Mouse (Mus musculus): ENCODE results near the gene Gm20696. TPM values are rescaled to one million over a fixed set of nuclear protein-coding genes. Genes with fewer than 3 reads are reported as not detected.

The Gm20696 gene
- polyA plus RNA-seq, 1 experiment = 1.7 TPM

DNA sequence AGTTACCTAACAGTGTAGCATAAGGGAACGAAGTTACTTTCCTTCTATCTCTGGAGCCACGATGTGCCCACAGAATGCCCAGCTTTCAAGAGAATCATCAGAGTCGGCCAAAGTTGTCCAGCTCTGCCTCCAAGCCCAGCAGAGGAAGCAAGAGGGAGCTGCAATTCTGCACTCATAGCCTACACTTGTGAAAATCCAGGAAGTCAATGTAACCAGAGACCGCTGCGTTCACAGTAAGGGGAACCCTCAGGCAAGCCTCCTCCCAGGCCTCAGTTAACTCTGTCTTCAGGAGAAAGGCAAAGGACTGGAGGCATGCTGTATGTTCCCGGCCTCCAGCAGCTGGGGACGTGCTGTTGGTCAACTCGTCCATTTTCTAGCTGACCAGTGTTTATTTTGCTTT, 693 bp upstream of the Gm20696 start:
- Histone ChIP-seq H3K4me1 (ENCODE audit: control insufficient read depth, insufficient read depth, insufficient read length) (peaks cover 7% of the 10 kb centered on the region), H3K27me3 (ENCODE audit: control insufficient read depth, insufficient read depth, low read length) (no peaks in the 10 kb centered on the region), H3K4me3 (ENCODE audit: extremely low read depth, insufficient read depth, insufficient read length) (no peak overlapping the region), H3K27ac (ENCODE audit: insufficient read depth, low read length) (no peak overlapping the region), H3K36me3 (ENCODE audit: control insufficient read depth, insufficient read depth, low read length) (no peaks in the 10 kb centered on the region)
- TF ChIP-seq POLR2A (IDR thresholded peaks at IDR 0.05; ENCODE audit: low read depth, low read length) (no peak), CTCF (IDR thresholded peaks at IDR 0.05; ENCODE audit: extremely low read depth, insufficient read depth, insufficient read length, insufficient replicate concordance) (no peak)
- no peak for DNase-seq (ENCODE audit: low read depth in 1 of 2, low spot score in 2 of 2)
- WGBS = 27% methylated on average over 8 of the region's 8 CpGs

DNA sequence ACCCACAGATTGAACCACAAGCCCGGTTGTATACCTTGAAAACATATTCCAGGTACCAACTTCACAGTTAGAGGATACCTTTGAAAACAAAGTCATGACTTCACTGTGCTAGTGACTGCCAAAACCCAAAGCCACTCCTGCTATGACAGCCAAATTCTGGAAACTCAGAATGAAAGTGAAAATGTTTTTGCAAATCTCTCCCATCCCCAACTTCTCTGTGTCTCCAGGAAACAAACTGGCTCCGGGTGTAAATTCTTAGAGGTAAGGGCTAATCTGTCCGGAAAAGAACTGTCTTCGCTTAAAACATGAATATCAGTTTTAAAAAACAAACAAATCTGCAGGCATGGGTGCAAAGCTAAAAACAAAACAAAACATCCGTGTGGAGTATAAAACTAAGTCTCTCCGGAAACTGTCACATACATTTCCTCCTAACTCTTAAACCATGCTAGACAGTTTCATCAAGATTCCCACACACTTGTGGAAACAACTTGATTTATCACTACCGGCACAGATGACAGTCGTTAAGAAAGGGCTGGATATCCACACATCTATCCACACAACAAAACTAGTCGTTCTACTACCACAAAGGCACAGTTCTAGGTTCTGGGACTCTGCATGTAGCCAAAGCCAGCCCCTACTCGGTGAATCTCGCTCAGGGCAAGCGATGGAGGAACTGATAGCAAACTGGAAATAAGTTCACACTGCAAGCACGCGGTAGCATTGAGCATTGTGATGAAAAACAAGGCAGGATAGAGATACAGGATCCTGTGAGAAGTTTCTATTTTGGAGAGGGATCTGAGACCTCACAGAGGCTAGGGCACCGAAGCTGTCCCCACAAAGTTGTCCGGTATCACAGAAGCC, 910 bp downstream of the Gm20696 start:
- WGBS = 5% methylated on average over 16 of the region's 16 CpGs

DNA sequence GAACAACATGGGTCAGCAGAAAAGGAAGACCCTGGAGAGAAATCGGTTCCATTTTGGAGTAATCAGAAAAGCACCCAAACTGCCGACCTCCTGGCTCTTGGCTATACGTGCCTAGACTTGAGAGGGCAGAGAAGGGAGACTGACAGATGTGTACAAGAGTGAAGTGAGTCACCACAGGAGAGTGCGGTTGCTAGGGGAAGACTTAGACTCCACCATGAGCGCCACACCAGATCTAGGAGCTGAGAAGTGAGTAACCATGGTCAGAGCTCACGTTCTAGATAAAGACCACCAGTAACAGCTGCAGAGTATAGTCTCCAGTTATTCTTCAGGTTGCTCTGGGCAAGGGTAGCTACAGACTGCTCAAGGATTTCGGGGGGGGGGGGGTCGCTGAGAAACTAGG, 3.4 kb downstream of the Gm20696 start:
- WGBS = 77% methylated on average over 8 of the region's 8 CpGs
- H3K4me3 ChIP-seq (ENCODE audit: extremely low read depth, insufficient read depth, insufficient read length) = no peak overlapping the region
- no peak for DNase-seq (ENCODE audit: low read depth in 1 of 2, low spot score in 2 of 2)
- no peaks in the 10 kb centered on the region for H3K27me3 ChIP-seq (ENCODE audit: control insufficient read depth, insufficient read depth, low read length)
- no peaks in the 10 kb centered on the region for H3K36me3 ChIP-seq (ENCODE audit: control insufficient read depth, insufficient read depth, low read length)
- no peak overlapping the region for H3K27ac ChIP-seq (ENCODE audit: insufficient read depth, low read length)
- TF ChIP-seq CTCF (IDR thresholded peaks at IDR 0.05; ENCODE audit: extremely low read depth, insufficient read depth, insufficient read length, insufficient replicate concordance) (no peak), POLR2A (IDR thresholded peaks at IDR 0.05; ENCODE audit: low read depth, low read length) (no peak)
- H3K4me1 ChIP-seq (ENCODE audit: control insufficient read depth, insufficient read depth, insufficient read length) = peaks cover 7% of the 10 kb centered on the region

More for the DNA sequence above, 910 bp downstream of the Gm20696 start:
- no peaks in the 10 kb centered on the region for H3K36me3 ChIP-seq (ENCODE audit: control insufficient read depth, insufficient read depth, low read length)
- H3K4me3 ChIP-seq (ENCODE audit: extremely low read depth, insufficient read depth, insufficient read length) = peak overlapping the region; percentile 90
- TF ChIP-seq POLR2A (IDR thresholded peaks at IDR 0.05; ENCODE audit: low read depth, low read length) (no peak), CTCF (IDR thresholded peaks at IDR 0.05; ENCODE audit: extremely low read depth, insufficient read depth, insufficient read length, insufficient replicate concordance) (no peak)
- no peaks in the 10 kb centered on the region for H3K27me3 ChIP-seq (ENCODE audit: control insufficient read depth, insufficient read depth, low read length)
- peaks cover 7% of the 10 kb centered on the region for H3K4me1 ChIP-seq (ENCODE audit: control insufficient read depth, insufficient read depth, insufficient read length)
- peak overlapping the region; percentile 63 for H3K27ac ChIP-seq (ENCODE audit: insufficient read depth, low read length)
- peak in 1 of 2 experiments; percentile 8 for DNase-seq (ENCODE audit: low read depth in 1 of 2, low spot score in 2 of 2)

DNA sequence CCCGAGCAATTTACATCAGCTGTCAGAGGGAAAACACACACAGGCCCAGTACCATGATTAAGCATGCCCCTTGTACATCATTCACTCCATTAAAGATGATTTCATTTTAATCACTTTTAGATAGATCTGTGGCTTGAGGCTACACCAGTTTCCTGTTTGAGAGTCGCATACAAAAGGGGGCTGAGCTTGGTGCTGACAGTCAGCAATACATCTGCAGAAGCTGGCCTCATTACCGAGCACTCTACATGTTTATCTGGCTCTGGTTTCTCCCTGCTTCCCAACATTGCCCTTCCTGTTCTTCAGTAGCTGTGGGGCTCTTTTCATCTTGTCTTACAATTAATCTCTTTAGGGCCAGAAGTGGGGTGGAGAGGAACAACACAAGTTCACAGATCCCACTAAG, 6.2 kb downstream of the Gm20696 start:
- no peak for DNase-seq (ENCODE audit: low read depth in 1 of 2, low spot score in 2 of 2)
- no peak for TF ChIP-seq POLR2A (IDR thresholded peaks at IDR 0.05; ENCODE audit: low read depth, low read length)
- TF ChIP-seq CTCF (IDR thresholded peaks at IDR 0.05; ENCODE audit: extremely low read depth, insufficient read depth, insufficient read length, insufficient replicate concordance) = no peak
- Histone ChIP-seq H3K27me3 (ENCODE audit: control insufficient read depth, insufficient read depth, low read length) (no peaks in the 10 kb centered on the region), H3K27ac (ENCODE audit: insufficient read depth, low read length) (no peak overlapping the region), H3K4me3 (ENCODE audit: extremely low read depth, insufficient read depth, insufficient read length) (no peak overlapping the region), H3K36me3 (ENCODE audit: control insufficient read depth, insufficient read depth, low read length) (no peaks in the 10 kb centered on the region), H3K4me1 (ENCODE audit: control insufficient read depth, insufficient read depth, insufficient read length) (peaks cover 12% of the 10 kb centered on the region)
- 31% methylated on average over 3 of the region's 3 CpGs for WGBS

DNA sequence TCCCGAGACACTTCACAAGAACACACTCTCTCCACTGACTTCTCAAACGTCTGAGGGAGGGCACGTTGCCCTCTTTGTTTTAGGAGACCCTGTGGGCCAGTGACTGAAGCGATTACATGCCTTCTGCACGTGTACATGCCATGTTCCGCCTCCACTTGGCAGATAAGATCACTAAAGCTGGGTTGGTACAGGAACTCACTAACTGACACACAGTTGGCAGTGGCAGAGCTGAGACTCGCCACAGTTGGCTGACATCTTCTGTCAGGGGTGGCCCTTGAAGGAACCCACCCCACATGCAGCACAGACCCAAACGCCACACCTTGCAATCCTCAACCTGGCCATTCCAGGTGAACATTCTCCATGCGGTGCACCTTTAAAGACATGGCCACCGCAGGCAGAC, 8.0 kb downstream of the Gm20696 start:
- Histone ChIP-seq H3K4me1 (ENCODE audit: control insufficient read depth, insufficient read depth, insufficient read length) (peaks cover 5% of the 10 kb centered on the region; the same call in 1 of the 2 replicates), H3K36me3 (ENCODE audit: control insufficient read depth, insufficient read depth, low read length) (no peaks in the 10 kb centered on the region), H3K27ac (ENCODE audit: insufficient read depth, low read length) (no peak overlapping the region), H3K27me3 (ENCODE audit: control insufficient read depth, insufficient read depth, low read length) (no peaks in the 10 kb centered on the region), H3K4me3 (ENCODE audit: extremely low read depth, insufficient read depth, insufficient read length) (no peak overlapping the region)
- TF ChIP-seq POLR2A (IDR thresholded peaks at IDR 0.05; ENCODE audit: low read depth, low read length) (no peak), CTCF (IDR thresholded peaks at IDR 0.05; ENCODE audit: extremely low read depth, insufficient read depth, insufficient read length, insufficient replicate concordance) (no peak)
- DNase-seq (ENCODE audit: low read depth in 1 of 2, low spot score in 2 of 2) = no peak
- 71% methylated on average over 10 of the region's 10 CpGs for WGBS

DNA sequence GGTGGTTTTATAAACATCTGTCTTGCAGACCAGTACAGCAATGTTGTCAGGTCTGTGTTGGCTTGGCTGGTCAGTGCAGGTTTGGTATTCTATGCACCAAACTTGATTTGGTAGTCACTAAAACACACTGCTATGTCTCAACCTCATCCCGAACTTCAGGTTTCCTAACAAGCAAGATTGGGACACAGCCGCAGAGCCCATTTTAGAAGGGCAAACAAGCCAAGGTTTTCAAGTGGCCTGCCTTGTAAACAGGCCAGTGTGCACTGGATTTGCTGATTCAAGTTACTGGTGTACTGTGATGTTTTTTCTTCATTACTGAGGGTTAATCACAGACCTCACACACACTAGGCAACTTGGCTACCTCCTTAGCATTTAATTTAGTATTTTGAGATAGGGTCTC, 10.5 kb downstream of the Gm20696 start:
- DNase-seq (ENCODE audit: low read depth in 1 of 2, low spot score in 2 of 2) = no peak
- Histone ChIP-seq H3K4me3 (ENCODE audit: extremely low read depth, insufficient read depth, insufficient read length) (no peak overlapping the region), H3K27me3 (ENCODE audit: control insufficient read depth, insufficient read depth, low read length) (no peaks in the 10 kb centered on the region), H3K27ac (ENCODE audit: insufficient read depth, low read length) (no peak overlapping the region), H3K4me1 (ENCODE audit: control insufficient read depth, insufficient read depth, insufficient read length) (peaks cover 5% of the 10 kb centered on the region; the same call in 1 of the 2 replicates), H3K36me3 (ENCODE audit: control insufficient read depth, insufficient read depth, low read length) (no peaks in the 10 kb centered on the region)
- WGBS = 82% methylated on average over 2 of the region's 2 CpGs
- no peak for TF ChIP-seq POLR2A (IDR thresholded peaks at IDR 0.05; ENCODE audit: low read depth, low read length)
- no peak for TF ChIP-seq CTCF (IDR thresholded peaks at IDR 0.05; ENCODE audit: extremely low read depth, insufficient read depth, insufficient read length, insufficient replicate concordance)

DNA sequence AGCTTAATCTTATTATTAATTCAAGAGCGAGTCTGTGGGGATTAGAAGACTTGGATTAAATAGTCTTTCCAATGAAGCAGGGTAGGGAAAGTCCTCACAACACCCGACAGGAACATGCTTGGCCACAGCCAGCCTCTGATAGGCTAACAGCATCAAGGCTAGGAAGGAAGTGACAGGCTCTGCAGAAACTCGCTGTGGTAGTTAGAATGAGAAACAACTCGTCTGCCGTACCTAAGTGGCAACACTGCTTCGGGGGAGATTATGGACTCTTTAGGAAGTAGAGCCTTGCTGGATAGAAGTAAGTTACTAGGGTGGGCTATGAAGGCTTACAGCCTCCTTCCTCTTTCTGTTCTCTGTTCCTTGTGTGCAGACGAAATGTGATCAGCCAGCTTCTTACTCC, 11.1 kb downstream of the Gm20696 start:
- peaks cover 5% of the 10 kb centered on the region; the same call in 1 of the 2 replicates for H3K4me1 ChIP-seq (ENCODE audit: control insufficient read depth, insufficient read depth, insufficient read length)
- 8% methylated on average over 7 of the region's 7 CpGs for WGBS

More for the DNA sequence above, 11.1 kb downstream of the Gm20696 start:
- Histone ChIP-seq H3K27me3 (ENCODE audit: control insufficient read depth, insufficient read depth, low read length) (no peaks in the 10 kb centered on the region), H3K27ac (ENCODE audit: insufficient read depth, low read length) (peak overlapping the region; percentile 9; the same call in 1 of the 2 replicates), H3K36me3 (ENCODE audit: control insufficient read depth, insufficient read depth, low read length) (no peaks in the 10 kb centered on the region), H3K4me3 (ENCODE audit: extremely low read depth, insufficient read depth, insufficient read length) (peak overlapping the region; percentile 21)
- no peak for TF ChIP-seq POLR2A (IDR thresholded peaks at IDR 0.05; ENCODE audit: low read depth, low read length)
- TF ChIP-seq CTCF (IDR thresholded peaks at IDR 0.05; ENCODE audit: extremely low read depth, insufficient read depth, insufficient read length, insufficient replicate concordance) = no peak
- peak in 1 of 2 experiments; percentile 19 for DNase-seq (ENCODE audit: low read depth in 1 of 2, low spot score in 2 of 2)
